Mouse (Mus musculus): Measurements from ENCODE around the gene Rnf144b. TPM values are rescaled to one million over a fixed set of nuclear protein-coding genes. Genes with fewer than 3 reads are reported as not detected.

Gene Rnf144b
- polyA plus RNA-seq, 1 experiment from 2014 or later = 0.91 TPM

- Histone ChIP-seq H3K36me3 (ENCODE audit: control insufficient read depth, insufficient read depth, low read length) (no peaks in the 10 kb centered on the region), H3K4me1 (ENCODE audit: control insufficient read depth, insufficient read depth, low read length) (peaks cover 4% of the 10 kb centered on the region; the same call in 1 of the 2 replicates), H3K4me3 (ENCODE audit: low read depth, low read length) (no peak overlapping the region), H3K9me3 (replicated peaks; ENCODE audit: control insufficient read depth, low read length) (no peaks in the 10 kb centered on the region), H3K27me3 (replicated peaks; ENCODE audit: control insufficient read depth, insufficient read depth, low read length) (no peaks in the 10 kb centered on the region), H3K4me2 (ENCODE audit: low read length) (no peak overlapping the region), H3K9ac (ENCODE audit: low read length) (no peak overlapping the region), H3K27ac (ENCODE audit: low read depth, low read length) (no peak overlapping the region)
- DNase-seq (ENCODE audit: low spot score) (no peak), ATAC-seq (no peak)
- 73% methylated on average over 3 of the region's 3 CpGs for WGBS
Measured at GRCm38 (mm10) chr13:47282221-47282620, 159.8 kb downstream of the Rnf144b start.

DNA sequence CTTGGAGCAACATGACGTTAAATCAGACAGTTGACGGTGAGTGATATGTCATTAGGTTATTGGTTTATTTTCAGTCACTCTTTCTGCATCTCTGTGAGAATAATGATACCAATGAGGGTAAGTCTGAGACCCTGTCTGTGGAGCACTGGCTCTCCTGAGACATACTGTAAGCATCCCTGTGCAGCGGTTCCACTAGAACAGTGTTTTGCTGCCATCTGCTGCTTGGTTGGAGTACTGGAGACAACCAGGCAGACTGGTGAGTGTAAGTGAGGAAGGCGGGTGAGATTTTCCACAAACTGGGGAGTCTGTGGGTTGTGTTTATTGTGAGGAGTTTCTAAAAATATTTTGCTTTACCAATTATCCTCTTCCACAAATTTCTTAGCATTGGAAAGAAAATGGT lies 166.0 kb downstream of the Rnf144b start:
- peak; percentile 92 for ATAC-seq
- Histone ChIP-seq H3K4me1 (ENCODE audit: control insufficient read depth, insufficient read depth, low read length) (no peaks in the 10 kb centered on the region), H3K9ac (ENCODE audit: low read length) (no peak overlapping the region), H3K27ac (ENCODE audit: low read depth, low read length) (no peak overlapping the region), H3K36me3 (ENCODE audit: control insufficient read depth, insufficient read depth, low read length) (no peaks in the 10 kb centered on the region), H3K4me2 (ENCODE audit: low read length) (no peak overlapping the region), H3K4me3 (ENCODE audit: low read depth, low read length) (no peak overlapping the region), H3K27me3 (replicated peaks; ENCODE audit: control insufficient read depth, insufficient read depth, low read length) (no peaks in the 10 kb centered on the region), H3K9me3 (replicated peaks; ENCODE audit: control insufficient read depth, low read length) (no peaks in the 10 kb centered on the region)
- DNase-seq (ENCODE audit: low spot score) = peak; percentile 92
- WGBS = 37% methylated on average over 4 of the region's 4 CpGs

GRCm38 (mm10) chr13:47296465-47296864 lies 174.0 kb downstream of the Rnf144b start:
- Histone ChIP-seq H3K9ac (ENCODE audit: low read length) (no peak overlapping the region), H3K4me1 (ENCODE audit: control insufficient read depth, insufficient read depth, low read length) (no peaks in the 10 kb centered on the region), H3K36me3 (ENCODE audit: control insufficient read depth, insufficient read depth, low read length) (no peaks in the 10 kb centered on the region), H3K27me3 (replicated peaks; ENCODE audit: control insufficient read depth, insufficient read depth, low read length) (no peaks in the 10 kb centered on the region), H3K9me3 (replicated peaks; ENCODE audit: control insufficient read depth, low read length) (no peaks in the 10 kb centered on the region), H3K4me3 (ENCODE audit: low read depth, low read length) (no peak overlapping the region), H3K4me2 (ENCODE audit: low read length) (no peak overlapping the region), H3K27ac (ENCODE audit: low read depth, low read length) (no peak overlapping the region)
- ATAC-seq (no peak), DNase-seq (ENCODE audit: low spot score) (no peak)
- 45% methylated on average over 8 of the region's 8 CpGs for WGBS

Other genes starting within 250 kb of the Rnf144b start
- 7.1 and 7.5 TPM in 2 replicates for gene Kif13a, start 192.8 kb upstream of the Rnf144b start, polyA plus RNA-seq (2014; fragmentation: Nextera tagmentation; extraction: Ambion mirVana)
- 10.8 and 13.8 TPM in 2 replicates for gene Nhlrc1, start 107.8 kb upstream of the Rnf144b start, polyA plus RNA-seq (2014; fragmentation: Nextera tagmentation; extraction: Ambion mirVana)
- 19.7 and 21.2 TPM in 2 replicates for gene Kdm1b, start 79.2 kb upstream of the Rnf144b start, polyA plus RNA-seq (2014; fragmentation: Nextera tagmentation; extraction: Ambion mirVana)
- 25.1 and 29.1 TPM in 2 replicates for gene Tpmt, start 77.9 kb upstream of the Rnf144b start, polyA plus RNA-seq (2014; fragmentation: Nextera tagmentation; extraction: Ambion mirVana)
- gene Dek, start 16.5 kb upstream of the Rnf144b start, polyA plus RNA-seq (2014; fragmentation: Nextera tagmentation; extraction: Ambion mirVana) = 119 and 140 TPM in 2 replicates